Mouse (Mus musculus) cerebellum, postnatal 25 days (tissue): Measurements from ENCODE around the gene Maats1.
A peak's percentile ranks its signal among the peaks of the same experiment; 100 is the strongest.
"Not testable (repeated sequence)": the region's sequence is repeated elsewhere in the genome, so short reads cannot be mapped to it uniquely, and the experiment has no call there.

Experiments used
- DNase-seq, 2 experiments: peaks; one replicate each; pipeline ENCODE4 v3.0.0; 2021; ENCODE audit warnings: mixed read lengths in 2 of 2

Gene Maats1

GRCm38 (mm10) chr16:38346529-38347325 is 4.8 kb upstream of the Maats1 start, which contains the start of the genes Cox17 and Gm21987:
Gene Cox17, plus strand, starts transcription at chr16:38346991.
Gene Gm21987, plus strand, starts transcription at chr16:38347040.
- peak; percentile 94 to 95 for DNase-seq

GRCm38 (mm10) chr16:38344941-38345725 is 3.2 kb upstream of the Maats1 start:
- DNase-seq: no peak

- not testable (repeated sequence) for DNase-seq
Measured at GRCm38 (mm10) chr16:38338077-38338476, 3.9 kb downstream of the Maats1 start.

GRCm38 (mm10) chr16:38334431-38334830 is 7.5 kb downstream of the Maats1 start:
- no peak for DNase-seq

- DNase-seq: no peak
Measured at GRCm38 (mm10) chr16:38329340-38329739, 12.6 kb downstream of the Maats1 start.

- no peak for DNase-seq
Measured at GRCm38 (mm10) chr16:38326778-38327397, 15.1 kb downstream of the Maats1 start.

GRCm38 (mm10) chr16:38324311-38324710 is 17.6 kb downstream of the Maats1 start:
- no peak for DNase-seq

- DNase-seq: peak; percentile 72 to 83
Measured at GRCm38 (mm10) chr16:38321452-38321935, 20.4 kb downstream of the Maats1 start.

GRCm38 (mm10) chr16:38319087-38319486 is 22.9 kb downstream of the Maats1 start:
- no peak for DNase-seq

- DNase-seq: no peak
Measured at GRCm38 (mm10) chr16:38318492-38318891, 23.5 kb downstream of the Maats1 start.

GRCm38 (mm10) chr16:38308195-38308594 is 33.7 kb downstream of the Maats1 start:
- DNase-seq: no peak

- DNase-seq: no peak
Measured at GRCm38 (mm10) chr16:38307651-38308050, 34.3 kb downstream of the Maats1 start.

GRCm38 (mm10) chr16:38307221-38307605 is 34.7 kb downstream of the Maats1 start:
- no peak for DNase-seq

- peak in 1 of 2 experiments; percentile 30 for DNase-seq
Measured at GRCm38 (mm10) chr16:38306571-38307220, 35.2 kb downstream of the Maats1 start.

GRCm38 (mm10) chr16:38304460-38305194 is 37.3 kb downstream of the Maats1 start:
- DNase-seq: peak; percentile 40 to 58

- DNase-seq: no peak
Measured at GRCm38 (mm10) chr16:38302367-38302766, 39.6 kb downstream of the Maats1 start.

GRCm38 (mm10) chr16:38298410-38298809 is 43.5 kb downstream of the Maats1 start:
- no peak for DNase-seq

- no peak for DNase-seq
Measured at GRCm38 (mm10) chr16:38295349-38295930, 46.5 kb downstream of the Maats1 start.

- DNase-seq: no peak
Measured at GRCm38 (mm10) chr16:38294685-38295348, 47.1 kb downstream of the Maats1 start, which contains the start of gene Nr1i2. Gene Nr1i2, minus strand, starts transcription at chr16:38294824.

- DNase-seq: no peak
Measured at GRCm38 (mm10) chr16:38290151-38290550, 51.8 kb downstream of the Maats1 start.

- DNase-seq: no peak
Measured at GRCm38 (mm10) chr16:38288851-38289250, 53.1 kb downstream of the Maats1 start.
